Mouse (Mus musculus) cerebellum, adult 2 months (tissue): ENCODE data around the gene Ift172. TPM values are rescaled to one million over a fixed set of nuclear protein-coding genes. Genes with fewer than 3 reads are reported as not detected.
"Not testable (repeated sequence)": the region's sequence is repeated elsewhere in the genome, so short reads cannot be mapped to it uniquely, and the experiment has no call there.

ENCODE experiments used
- DNase-seq, 2 experiments: peaks; one replicate each; pipeline ENCODE4 v3.0.0; 2021
- H3K27ac ChIP-seq: fragments of 200-500 bp; 2 replicates; pipeline ENCODE4 v1.5.1; 2012; ENCODE audit warnings: low read length, control low read depth, inconsistent platforms; ENCODE audit not compliant: insufficient read depth
- H3K27me3 ChIP-seq: fragments of 200-500 bp; 2 replicates; pipeline ENCODE4 v1.6.1; 2012; ENCODE audit warnings: inconsistent platforms, mild to moderate bottlenecking, low read length, moderate library complexity; ENCODE audit not compliant: control insufficient read depth, insufficient read depth
- H3K4me1 ChIP-seq: fragments of 200-500 bp; 2 replicates; pipeline ENCODE4 v1.6.1; 2011; ENCODE audit warnings: low read length; ENCODE audit not compliant: control insufficient read depth, insufficient read depth
- H3K4me3 ChIP-seq: fragments of 200-500 bp; replicated peaks from 2 replicates; pipeline ENCODE3; 2011; ENCODE audit warnings: mild to moderate bottlenecking, low read depth, low read length, control low read depth; ENCODE audit not compliant: insufficient read depth
- CTCF ChIP-seq: fragments of 200-500 bp; IDR thresholded peaks from 2 replicates; pipeline ENCODE4 v1.5.1; 2011; ENCODE audit warnings: low read depth, mild to moderate bottlenecking, control low read depth, low read length, moderate library complexity, borderline replicate concordance; ENCODE audit not compliant: insufficient read depth
- POLR2A ChIP-seq: fragments of 200-500 bp; IDR thresholded peaks from 2 replicates; pipeline ENCODE4 v1.6.1; 2011; ENCODE audit warnings: low read length, control low read depth, borderline replicate concordance; ENCODE audit not compliant: insufficient read depth
- WGBS: fragments of 180-500 bp; shearing (Covaris S2); methylation state at CpG from one replicate; pipeline ENCODE4 v1.1.7; 2018; 5-methylcytosine and 5-hydroxymethylcytosine counted together
- polyA plus RNA-seq: library from polyadenylated mRNA; depleted of rRNA; stranded (reverse); fragments of >200 nt; gene quantifications from 2 replicates; pipeline ENCODE4 v1.2.3, GENCODE M21; 2012; rRNA removed

Ift172 gene
- polyA plus RNA-seq, 1 experiment = 69.3 TPM

GRCm38 (mm10) chr5:31219911-31220447, 70.9 kb downstream of the Ift172 start:
- under 1% methylated on average over 40 of the region's 40 CpGs for WGBS
- Histone ChIP-seq H3K27me3 (no peaks in the 10 kb centered on the region), H3K4me1 (peaks cover 2% of the 10 kb centered on the region; the same call in 1 of the 2 replicates), H3K4me3 (peak overlapping the region; percentile 76), H3K27ac (peak overlapping the region; percentile 35; the same call in 1 of the 2 replicates)
- no peak for DNase-seq
- no peak for TF ChIP-seq POLR2A
- TF ChIP-seq CTCF = no peak

DNA sequence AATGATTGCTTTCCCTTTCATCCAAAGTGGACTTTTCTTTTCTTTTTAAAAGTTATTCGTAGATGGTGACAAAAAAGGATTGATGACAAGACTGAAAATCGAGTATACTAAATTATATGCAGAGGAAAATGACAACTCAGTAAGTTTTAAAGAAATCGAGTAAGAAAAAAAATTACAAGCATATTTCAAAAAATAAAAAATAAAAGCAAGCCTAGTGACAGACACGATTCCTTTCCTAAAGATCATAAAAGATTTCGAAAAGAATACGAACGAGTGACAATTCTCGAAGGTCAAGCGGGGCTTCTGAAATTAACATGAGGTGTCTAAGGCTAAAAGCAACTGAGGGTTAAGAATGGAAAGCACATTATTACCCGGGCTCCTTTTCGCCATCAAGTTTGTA, 71.4 kb downstream of the Ift172 start:
- DNase-seq = no peak
- no peak for TF ChIP-seq CTCF
- TF ChIP-seq POLR2A = no peak
- Histone ChIP-seq H3K27me3 (no peaks in the 10 kb centered on the region), H3K4me3 (peak overlapping the region; percentile 76), H3K27ac (no peak overlapping the region), H3K4me1 (peaks cover 2% of the 10 kb centered on the region; the same call in 1 of the 2 replicates)
- WGBS = 2% methylated on average over 11 of the region's 11 CpGs

- H3K27ac ChIP-seq = no peak overlapping the region
- DNase-seq = no peak
- H3K4me3 ChIP-seq = peak overlapping the region; percentile 6
- no peaks in the 10 kb centered on the region for H3K27me3 ChIP-seq
- TF ChIP-seq CTCF (no peak), POLR2A (no peak)
- peaks cover 2% of the 10 kb centered on the region; the same call in 1 of the 2 replicates for H3K4me1 ChIP-seq
- 2% methylated on average over 2 of the region's 2 CpGs for WGBS
Measured at GRCm38 (mm10) chr5:31219070-31219469, 71.8 kb downstream of the Ift172 start.

- 54% methylated on average over 7 of the region's 7 CpGs for WGBS
- H3K27ac ChIP-seq = no peak overlapping the region
- no peak overlapping the region for H3K4me3 ChIP-seq
- H3K4me1 ChIP-seq = peaks cover 2% of the 10 kb centered on the region; the same call in 1 of the 2 replicates
- no peaks in the 10 kb centered on the region for H3K27me3 ChIP-seq
- no peak for TF ChIP-seq CTCF
- TF ChIP-seq POLR2A = no peak
- no peak for DNase-seq
Measured at GRCm38 (mm10) chr5:31218294-31218693, 72.6 kb downstream of the Ift172 start.

DNA sequence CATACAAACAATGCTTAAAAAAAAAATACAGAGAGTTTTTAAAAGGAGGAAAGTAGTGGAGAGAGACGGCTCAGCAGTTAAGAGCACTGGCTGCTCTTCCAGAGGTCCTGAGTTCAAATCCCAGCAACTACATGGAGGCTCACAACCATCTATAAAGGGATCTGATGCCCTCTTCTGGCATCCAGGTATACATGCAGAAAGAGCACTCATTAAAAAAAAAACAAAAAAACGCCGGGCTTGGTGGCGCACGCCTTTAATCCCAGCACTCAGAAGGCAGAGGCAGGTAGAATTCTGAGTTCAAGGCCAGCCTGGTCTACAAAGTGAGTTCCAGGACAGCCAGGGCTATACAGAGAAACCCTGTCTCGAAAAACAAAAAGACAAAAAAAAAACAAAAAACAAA, 74.4 kb downstream of the Ift172 start:
- H3K4me3 ChIP-seq, H3K27ac ChIP-seq, DNase-seq, H3K4me1 ChIP-seq, H3K27me3 ChIP-seq: not testable (repeated sequence)
- 90% methylated on average over 6 of the region's 6 CpGs for WGBS

- H3K27ac ChIP-seq = no peak overlapping the region
- H3K4me1 ChIP-seq = no peaks in the 10 kb centered on the region
- TF ChIP-seq CTCF (no peak), POLR2A (no peak)
- no peaks in the 10 kb centered on the region for H3K27me3 ChIP-seq
- 93% methylated on average over 6 of the region's 6 CpGs for WGBS
- H3K4me3 ChIP-seq = no peak overlapping the region
- no peak for DNase-seq
Measured at GRCm38 (mm10) chr5:31204421-31204820, 86.5 kb downstream of the Ift172 start.

GRCm38 (mm10) chr5:31203866-31204265, 87.0 kb downstream of the Ift172 start:
- no peak overlapping the region for H3K4me3 ChIP-seq
- no peaks in the 10 kb centered on the region for H3K4me1 ChIP-seq
- H3K27ac ChIP-seq = no peak overlapping the region
- TF ChIP-seq CTCF (no peak), POLR2A (no peak)
- no peak for DNase-seq
- WGBS = 84% methylated on average over 2 of the region's 2 CpGs
- no peaks in the 10 kb centered on the region for H3K27me3 ChIP-seq

Other genes with a start within 250 kb of the Ift172 start
- 170 and 175 TPM in 2 replicates for gene Atraid, start 242.8 kb downstream of the Ift172 start, polyA plus RNA-seq
- 45.1 and 49.6 TPM in 2 replicates for gene Slc5a6, start 242.2 kb downstream of the Ift172 start, polyA plus RNA-seq
- 21.7 and 23.4 TPM in 2 replicates for gene Cad, start 236.3 kb downstream of the Ift172 start, polyA plus RNA-seq
- gene Dnajc5g, start 184.8 kb downstream of the Ift172 start, polyA plus RNA-seq = not detected in 2 replicates
- gene Slc30a3, start 182.9 kb downstream of the Ift172 start, polyA plus RNA-seq = 19.7 and 23.5 TPM in 2 replicates
- not detected in 2 replicates for gene Trim54, start 174.4 kb downstream of the Ift172 start, polyA plus RNA-seq
- 1.2 TPM in 1 of 2 replicates, not detected in the other for gene Ucn, start 152.3 kb downstream of the Ift172 start, polyA plus RNA-seq
- 91.1 and 91.7 TPM in 2 replicates for gene Mpv17, start 136.9 kb downstream of the Ift172 start, polyA plus RNA-seq
- gene Gm29609, start 111.2 kb downstream of the Ift172 start, polyA plus RNA-seq = 3.9 and 4.1 TPM in 2 replicates
- 94.6 and 100 TPM in 2 replicates for gene Gtf3c2, start 111.0 kb downstream of the Ift172 start, polyA plus RNA-seq
- gene Snx17, start 97.9 kb downstream of the Ift172 start, polyA plus RNA-seq = 124 and 125 TPM in 2 replicates
- 87.1 and 93.7 TPM in 2 replicates for gene Eif2b4, start 97.7 kb downstream of the Ift172 start, polyA plus RNA-seq
- 44.5 and 45.4 TPM in 2 replicates for gene Zfp513, start 88.8 kb downstream of the Ift172 start, polyA plus RNA-seq
- 83.9 and 84.1 TPM in 2 replicates for gene Ppm1g, start 70.4 kb downstream of the Ift172 start, polyA plus RNA-seq
- 143 and 148 TPM in 2 replicates for gene Nrbp1, start 50.3 kb downstream of the Ift172 start, polyA plus RNA-seq
- gene Gm9970, start 49.9 kb downstream of the Ift172 start, polyA plus RNA-seq = 0.48 TPM in 1 of 2 replicates, not detected in the other
- gene Krtcap3, start 39.4 kb downstream of the Ift172 start, polyA plus RNA-seq = 4.3 and 5.2 TPM in 2 replicates
- gene Fndc4, start 5.0 kb upstream of the Ift172 start, polyA plus RNA-seq = 184 and 190 TPM in 2 replicates
- 1.2 and 1.4 TPM in 2 replicates for gene Gckr, start 6.3 kb upstream of the Ift172 start, polyA plus RNA-seq
- 46.1 and 46.3 TPM in 2 replicates for gene Zfp512, start 161.3 kb upstream of the Ift172 start, polyA plus RNA-seq
- gene 4930548H24Rik, start 194.6 kb upstream of the Ift172 start, polyA plus RNA-seq = not detected in 2 replicates
- gene Gpn1, start 203.6 kb upstream of the Ift172 start, polyA plus RNA-seq = 24.8 and 26.7 TPM in 2 replicates
- gene Slc4a1ap, start 235.9 kb upstream of the Ift172 start, polyA plus RNA-seq = 25.0 and 26.3 TPM in 2 replicates
- 17.1 and 17.9 TPM in 2 replicates for gene Supt7l, start 236.7 kb upstream of the Ift172 start, polyA plus RNA-seq